Mouse (Mus musculus) limb, embryonic 12.5 days (tissue): ENCODE measurements around the gene Prkce. TPM values are rescaled to one million over a fixed set of nuclear protein-coding genes. Genes with fewer than 3 reads are reported as not detected.

Experiments
- ATAC-seq: fragments of 200-750 bp; cut with Nextera tagmentation; 2 replicates; pipeline ENCODE4 v1.8.0; 2017; ENCODE audit warnings: low read depth, moderate TSS enrichment; ENCODE audit not compliant: insufficient number of reproducible peaks, insufficient read depth, low FRiP score, low TSS enrichment
- H3K27ac ChIP-seq: fragments of 300-500 bp; sonication (generic); 2 replicates; pipeline ENCODE4 v1.5.1; 2016; ENCODE audit warnings: mild to moderate bottlenecking, moderate library complexity
- H3K27me3 ChIP-seq: fragments of 300-500 bp; sonication (generic); 2 replicates; pipeline ENCODE4 v1.6.1; 2016; ENCODE audit warnings: mild to moderate bottlenecking, moderate library complexity
- H3K36me3 ChIP-seq: fragments of 300-500 bp; sonication (generic); 2 replicates; pipeline ENCODE4 v1.6.1; 2016; ENCODE audit warnings: mild to moderate bottlenecking, moderate library complexity
- H3K4me1 ChIP-seq: fragments of 300-500 bp; sonication (generic); replicated peaks from 2 replicates; pipeline ENCODE4 v1.6.1; 2016
- H3K4me2 ChIP-seq: fragments of 300-500 bp; sonication (generic); 2 replicates; pipeline ENCODE4 v1.6.1; 2016; ENCODE audit warnings: mild to moderate bottlenecking, moderate library complexity
- H3K4me3 ChIP-seq: fragments of 300-500 bp; sonication (generic); replicated peaks from 2 replicates; pipeline ENCODE4 v1.5.1; 2016; ENCODE audit warnings: mild to moderate bottlenecking
- H3K9ac ChIP-seq: fragments of 300-500 bp; sonication (generic); replicated peaks from 2 replicates; pipeline ENCODE4 v1.6.1; 2016; ENCODE audit warnings: mild to moderate bottlenecking, moderate library complexity
- H3K9me3 ChIP-seq: fragments of 300-500 bp; sonication (generic); 2 replicates; pipeline ENCODE4 v1.6.1; 2016; ENCODE audit warnings: mild to moderate bottlenecking, moderate library complexity
- WGBS: fragments of 180-500 bp; shearing (Covaris S2); methylation state at CpG from one replicate; pipeline ENCODE4 v1.1.7; 2016; 5-methylcytosine and 5-hydroxymethylcytosine counted together
- polyA plus RNA-seq: library from polyadenylated mRNA; unstranded; fragments of >200 nt; fragmentation: Nextera tagmentation; extraction: Ambion mirVana; gene quantifications from 2 replicates; pipeline ENCODE4 v1.2.1, GENCODE M21; 2016

Prkce gene
- polyA plus RNA-seq, 1 experiment from 2014 or later, result 7.7 TPM

DNA sequence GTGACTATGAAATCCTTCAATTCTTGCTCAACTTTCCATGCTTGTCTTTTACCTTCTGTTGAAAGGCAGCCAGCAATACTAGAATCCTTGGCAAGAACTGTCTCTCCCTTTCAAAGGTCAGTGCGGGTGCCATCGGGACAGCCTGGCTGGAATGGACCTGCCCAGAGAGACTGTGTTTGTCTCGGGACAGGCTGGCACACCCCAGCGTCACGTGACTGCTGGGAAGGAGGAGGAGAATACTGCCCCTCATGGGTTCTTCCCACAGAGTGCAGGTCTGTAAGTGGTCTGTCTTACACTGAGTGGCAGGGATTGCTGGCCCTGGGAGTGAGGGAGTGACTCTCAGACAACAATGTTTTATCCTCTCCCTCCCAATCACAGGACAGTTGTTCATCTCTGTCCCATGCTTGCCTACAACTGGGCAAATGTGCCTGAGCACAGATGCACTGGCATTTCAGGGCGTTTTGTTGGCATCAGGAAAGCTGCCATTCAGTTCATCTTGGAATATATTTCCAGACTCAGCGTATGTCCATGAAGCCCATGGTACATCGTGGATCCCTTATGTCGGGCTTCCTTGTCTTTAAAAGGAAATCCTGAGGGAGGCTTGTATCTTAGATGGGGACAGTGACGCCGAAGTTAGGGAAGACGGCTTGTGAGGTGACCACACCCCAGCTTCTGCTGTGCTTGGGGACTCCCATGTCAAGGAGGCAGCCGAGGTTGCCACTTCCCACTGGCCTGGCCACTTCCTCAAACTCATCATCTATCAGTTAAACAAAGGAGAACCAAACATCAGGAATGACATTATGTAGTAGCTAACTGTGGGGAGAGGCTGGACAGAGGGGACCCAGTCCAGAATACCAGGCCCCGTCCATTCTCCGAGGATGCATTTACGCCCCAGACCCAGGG, 69.5 kb downstream of the Prkce start:
- Histone ChIP-seq H3K4me1 (peaks cover 3% of the 10 kb centered on the region; the same call in 1 of the 2 replicates), H3K4me2 (no peak overlapping the region), H3K27me3 (no peaks in the 10 kb centered on the region), H3K9ac (no peak overlapping the region), H3K36me3 (no peaks in the 10 kb centered on the region), H3K27ac (no peak overlapping the region), H3K9me3 (peaks cover 6% of the 10 kb centered on the region; the same call in 1 of the 2 replicates), H3K4me3 (no peak overlapping the region)
- no peak for ATAC-seq
- WGBS, result 91% methylated on average over 16 of the region's 16 CpGs

- WGBS, result 88% methylated on average over 9 of the region's 9 CpGs
- H3K36me3 ChIP-seq, result no peaks in the 10 kb centered on the region
- no peak overlapping the region for H3K4me2 ChIP-seq
- no peak overlapping the region for H3K4me3 ChIP-seq
- H3K9ac ChIP-seq, result no peak overlapping the region
- ATAC-seq, result no peak
- H3K27me3 ChIP-seq, result no peaks in the 10 kb centered on the region
- H3K9me3 ChIP-seq, result no peaks in the 10 kb centered on the region
- peak overlapping the region; percentile 12; the same call in 1 of the 2 replicates for H3K27ac ChIP-seq
- H3K4me1 ChIP-seq, result 0 out of 2 replicates have a peak, but pooled peaks cover 4% of the 10 kb centered on the region
Measured at GRCm38 (mm10) chr17:86242291-86242690, 74.7 kb downstream of the Prkce start.

GRCm38 (mm10) chr17:86243109-86243527, 75.5 kb downstream of the Prkce start:
- H3K27ac ChIP-seq, result no peak overlapping the region
- no peaks in the 10 kb centered on the region for H3K27me3 ChIP-seq
- 88% methylated on average over 16 of the region's 16 CpGs for WGBS
- no peaks in the 10 kb centered on the region for H3K9me3 ChIP-seq
- H3K36me3 ChIP-seq, result no peaks in the 10 kb centered on the region
- H3K4me3 ChIP-seq, result no peak overlapping the region
- no peak for ATAC-seq
- H3K9ac ChIP-seq, result no peak overlapping the region
- 0 out of 2 replicates have a peak, but pooled peaks cover 4% of the 10 kb centered on the region for H3K4me1 ChIP-seq
- H3K4me2 ChIP-seq, result no peak overlapping the region

DNA sequence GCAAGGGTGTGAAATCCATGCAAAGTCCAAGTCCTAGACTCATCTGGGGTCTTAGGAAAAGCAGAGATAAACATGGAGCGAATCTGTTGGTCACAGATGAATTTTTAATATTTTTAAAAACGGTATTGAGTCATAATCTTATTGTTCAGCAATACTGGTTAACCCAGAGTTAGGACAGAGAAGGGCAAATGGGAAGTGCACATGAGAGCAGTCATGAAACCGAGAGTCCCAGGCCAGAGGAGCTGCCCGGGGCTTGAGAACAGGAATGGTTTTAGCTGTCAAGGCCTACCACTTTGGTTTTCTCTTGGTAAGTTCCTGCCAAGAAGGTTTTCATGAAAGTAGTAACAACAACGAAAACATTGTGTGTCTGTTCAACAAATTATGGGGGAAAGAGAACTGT, 76.8 kb downstream of the Prkce start:
- Histone ChIP-seq H3K36me3 (no peaks in the 10 kb centered on the region), H3K27me3 (no peaks in the 10 kb centered on the region), H3K4me1 (0 out of 2 replicates have a peak, but pooled peaks cover 4% of the 10 kb centered on the region), H3K4me2 (no peak overlapping the region), H3K9me3 (no peaks in the 10 kb centered on the region), H3K4me3 (no peak overlapping the region), H3K27ac (no peak overlapping the region), H3K9ac (no peak overlapping the region)
- 92% methylated on average over 5 of the region's 5 CpGs for WGBS
- ATAC-seq, result no peak

- H3K4me3 ChIP-seq, result no peak overlapping the region
- ATAC-seq, result no peak
- 0 out of 2 replicates have a peak, but pooled peaks cover 8% of the 10 kb centered on the region for H3K4me1 ChIP-seq
- no peaks in the 10 kb centered on the region for H3K27me3 ChIP-seq
- no peak overlapping the region for H3K9ac ChIP-seq
- H3K36me3 ChIP-seq, result no peaks in the 10 kb centered on the region
- no peak overlapping the region for H3K4me2 ChIP-seq
- H3K9me3 ChIP-seq, result no peaks in the 10 kb centered on the region
- no peak overlapping the region for H3K27ac ChIP-seq
- 91% methylated on average over 8 of the region's 8 CpGs for WGBS
Measured at GRCm38 (mm10) chr17:86248832-86249231, 81.2 kb downstream of the Prkce start.

DNA sequence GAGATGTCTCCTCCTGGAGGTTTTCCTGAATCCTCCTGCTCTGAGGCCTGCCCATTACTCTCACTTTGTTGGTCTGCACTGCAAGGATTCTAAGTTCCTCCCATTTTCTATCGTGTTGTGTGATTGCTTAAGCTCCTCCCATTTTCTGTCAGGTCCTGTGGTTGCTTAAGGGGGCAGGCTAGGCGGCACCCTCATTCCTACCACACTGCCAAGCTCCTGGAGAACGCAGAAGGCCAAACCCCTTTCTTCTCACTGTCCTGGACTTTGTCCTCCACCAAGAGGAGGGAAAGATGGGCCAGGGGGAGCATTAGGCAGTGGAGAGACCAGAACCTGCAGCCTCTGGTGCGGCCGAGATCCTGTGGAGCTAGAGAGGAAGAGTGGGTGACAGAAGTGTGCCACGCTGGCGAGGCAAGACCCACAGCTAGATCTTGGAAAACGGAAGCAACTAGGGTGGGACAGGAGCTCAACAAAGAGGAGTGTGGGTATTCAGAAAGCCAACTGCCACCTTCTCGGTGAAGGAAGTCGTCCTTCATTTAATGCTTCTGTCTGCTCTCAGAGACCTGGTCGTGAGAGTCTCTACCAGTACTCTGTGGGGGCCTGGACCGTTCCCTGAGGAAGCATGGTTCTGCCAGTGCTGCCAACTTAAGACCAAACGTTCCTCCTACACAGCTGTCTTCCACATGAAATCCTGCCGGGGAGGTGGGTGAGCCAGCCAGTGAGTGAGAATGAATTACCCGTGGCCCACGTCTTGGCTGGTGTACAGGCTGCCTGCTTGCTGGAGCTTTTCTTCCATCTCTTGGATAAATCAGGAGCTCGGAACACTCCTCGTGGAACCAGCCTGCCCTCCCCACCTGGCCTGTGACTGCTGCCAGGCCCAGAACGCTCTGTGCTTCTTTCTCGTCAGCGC, 82.2 kb downstream of the Prkce start:
- H3K4me3 ChIP-seq, result no peak overlapping the region
- ATAC-seq, result no peak
- no peak overlapping the region for H3K4me2 ChIP-seq
- 0 out of 2 replicates have a peak, but pooled peaks cover 5% of the 10 kb centered on the region for H3K9me3 ChIP-seq
- no peaks in the 10 kb centered on the region for H3K27me3 ChIP-seq
- H3K27ac ChIP-seq, result no peak overlapping the region
- WGBS, result 79% methylated on average over 21 of the region's 21 CpGs
- H3K9ac ChIP-seq, result no peak overlapping the region
- 0 out of 2 replicates have a peak, but pooled peaks cover 8% of the 10 kb centered on the region for H3K4me1 ChIP-seq
- H3K36me3 ChIP-seq, result no peaks in the 10 kb centered on the region

DNA sequence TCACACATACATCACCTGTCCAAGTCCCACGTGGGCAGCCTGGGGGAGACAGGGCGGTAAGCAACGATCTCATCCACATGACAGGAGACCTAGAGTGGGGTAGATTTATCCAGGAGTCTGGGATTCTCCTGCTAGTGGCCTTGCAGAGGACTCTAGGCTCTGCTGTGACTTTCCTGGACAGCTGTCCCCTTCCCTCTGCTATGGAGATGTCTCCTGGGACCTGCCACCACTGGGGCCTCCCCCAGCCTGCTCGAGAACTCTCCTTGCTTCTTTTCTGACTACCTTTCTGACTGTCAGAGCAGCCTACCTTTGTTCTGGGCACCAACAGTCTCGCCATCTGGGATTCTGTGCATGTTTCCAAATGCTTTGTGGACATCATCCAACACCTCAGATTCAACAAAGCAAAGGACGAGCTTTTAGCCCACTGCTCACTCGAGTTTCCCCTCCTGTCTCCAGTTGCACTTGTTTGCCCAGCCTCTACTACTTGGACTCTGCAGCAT, 82.9 kb downstream of the Prkce start:
- no peaks in the 10 kb centered on the region for H3K27me3 ChIP-seq
- H3K36me3 ChIP-seq, result no peaks in the 10 kb centered on the region
- no peak overlapping the region for H3K27ac ChIP-seq
- no peak overlapping the region for H3K9ac ChIP-seq
- no peak overlapping the region for H3K4me3 ChIP-seq
- WGBS, result 75% methylated on average over 7 of the region's 7 CpGs
- H3K9me3 ChIP-seq, result 0 out of 2 replicates have a peak, but pooled peaks cover 7% of the 10 kb centered on the region
- no peak for ATAC-seq
- no peak overlapping the region for H3K4me2 ChIP-seq
- 0 out of 2 replicates have a peak, but pooled peaks cover 8% of the 10 kb centered on the region for H3K4me1 ChIP-seq

DNA sequence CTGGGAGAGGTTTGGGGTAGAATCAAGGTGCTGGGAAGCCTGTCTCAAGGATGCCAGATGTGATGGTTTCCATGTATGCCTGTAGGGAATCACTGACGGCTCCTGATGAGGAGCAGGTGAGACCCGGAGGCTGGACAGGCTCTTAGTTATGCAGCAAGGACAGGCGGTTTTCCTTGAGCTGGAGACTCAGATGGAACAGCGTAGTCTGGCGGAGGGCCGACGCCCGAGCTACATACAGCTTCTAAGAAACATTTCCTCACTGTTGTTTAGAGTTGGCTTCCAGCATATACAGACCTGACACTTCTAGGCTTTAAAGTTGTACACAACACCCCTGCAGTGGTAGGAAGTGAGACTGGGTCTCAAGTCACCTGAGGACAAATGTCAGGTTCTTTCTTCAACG, 86.3 kb downstream of the Prkce start:
- H3K4me3 ChIP-seq, result no peak overlapping the region
- 80% methylated on average over 9 of the region's 9 CpGs for WGBS
- no peak overlapping the region for H3K4me2 ChIP-seq
- no peak for ATAC-seq
- H3K27ac ChIP-seq, result no peak overlapping the region
- 0 out of 2 replicates have a peak, but pooled peaks cover 7% of the 10 kb centered on the region for H3K9me3 ChIP-seq
- 0 out of 2 replicates have a peak, but pooled peaks cover 11% of the 10 kb centered on the region for H3K4me1 ChIP-seq
- H3K27me3 ChIP-seq, result no peaks in the 10 kb centered on the region
- H3K9ac ChIP-seq, result no peak overlapping the region
- H3K36me3 ChIP-seq, result no peaks in the 10 kb centered on the region

- Histone ChIP-seq H3K9me3 (0 out of 2 replicates have a peak, but pooled peaks cover 7% of the 10 kb centered on the region), H3K36me3 (no peaks in the 10 kb centered on the region), H3K4me2 (no peak overlapping the region), H3K4me1 (peaks cover 11% of the 10 kb centered on the region; the same call in 1 of the 2 replicates), H3K9ac (no peak overlapping the region), H3K27ac (no peak overlapping the region), H3K27me3 (no peaks in the 10 kb centered on the region), H3K4me3 (no peak overlapping the region)
- WGBS, result 96% methylated on average over 8 of the region's 8 CpGs
- ATAC-seq, result no peak
Measured at GRCm38 (mm10) chr17:86254285-86254684, 86.7 kb downstream of the Prkce start.

GRCm38 (mm10) chr17:86254978-86255377, 87.4 kb downstream of the Prkce start:
- H3K36me3 ChIP-seq, result no peaks in the 10 kb centered on the region
- no peak overlapping the region for H3K9ac ChIP-seq
- no peak for ATAC-seq
- H3K4me3 ChIP-seq, result no peak overlapping the region
- no peak overlapping the region for H3K4me2 ChIP-seq
- no peak overlapping the region for H3K27ac ChIP-seq
- H3K27me3 ChIP-seq, result no peaks in the 10 kb centered on the region
- 0 out of 2 replicates have a peak, but pooled peaks cover 7% of the 10 kb centered on the region for H3K9me3 ChIP-seq
- H3K4me1 ChIP-seq, result peaks cover 6% of the 10 kb centered on the region; the same call in 1 of the 2 replicates
- WGBS, result 98% methylated on average over 6 of the region's 6 CpGs
